Mouse (Mus musculus): ENCODE data around the gene Zkscan5. TPM values are rescaled to one million over a fixed set of nuclear protein-coding genes. Genes with fewer than 3 reads are reported as not detected.
"Not testable (repeated sequence)": the region's sequence is repeated elsewhere in the genome, so short reads cannot be mapped to it uniquely, and the experiment has no call there.

The Zkscan5 gene
- polyA plus RNA-seq, 1 experiment = 10.4 TPM

- TF ChIP-seq POLR2A (IDR thresholded peaks at IDR 0.05; ENCODE audit: low read depth, low read length) (no peak), CTCF (IDR thresholded peaks at IDR 0.05; ENCODE audit: borderline replicate concordance, insufficient read depth, low read length) (no peak)
- H3K4me3 ChIP-seq (ENCODE audit: insufficient read depth, low read length) = no peak overlapping the region
- no peak overlapping the region for H3K27ac ChIP-seq (ENCODE audit: insufficient read depth, low read length)
- no peaks in the 10 kb centered on the region for H3K4me1 ChIP-seq (ENCODE audit: control insufficient read depth, insufficient read depth, low read length)
These were observed 7.0 kb downstream of the Zkscan5 start for GRCm38 (mm10) chr5:145211340-145211739.

- H3K27ac ChIP-seq (ENCODE audit: insufficient read depth, low read length) = no peak overlapping the region
- H3K4me1 ChIP-seq (ENCODE audit: control insufficient read depth, insufficient read depth, low read length) = no peaks in the 10 kb centered on the region
- no peak overlapping the region for H3K4me3 ChIP-seq (ENCODE audit: insufficient read depth, low read length)
- TF ChIP-seq POLR2A (IDR thresholded peaks at IDR 0.05; ENCODE audit: low read depth, low read length) = no peak
- TF ChIP-seq CTCF (IDR thresholded peaks at IDR 0.05; ENCODE audit: borderline replicate concordance, insufficient read depth, low read length) = no peak
These were observed 7.9 kb downstream of the Zkscan5 start for GRCm38 (mm10) chr5:145212216-145212615.

DNA sequence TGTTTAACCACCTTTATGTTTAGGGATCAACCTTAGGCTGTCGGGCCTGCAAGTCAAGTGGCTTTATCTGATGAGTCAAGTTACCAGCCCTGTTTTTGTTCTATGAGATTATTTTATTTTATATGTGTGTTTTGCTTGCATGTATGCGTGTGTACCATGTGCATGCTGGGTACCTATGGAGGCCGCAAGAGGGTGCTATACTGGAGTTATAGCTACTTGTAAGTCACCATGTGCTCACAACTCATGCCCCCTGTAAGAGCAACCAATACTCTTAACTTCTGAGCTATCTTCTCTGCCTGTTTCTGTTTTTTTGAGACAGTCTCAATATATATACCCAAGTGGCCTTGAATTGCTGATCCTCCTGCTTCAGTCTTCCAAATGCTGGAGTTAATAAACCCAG lies 9.1 kb downstream of the Zkscan5 start:
- Histone ChIP-seq H3K4me3 (ENCODE audit: insufficient read depth, low read length) (no peak overlapping the region), H3K4me1 (ENCODE audit: control insufficient read depth, insufficient read depth, low read length) (no peaks in the 10 kb centered on the region), H3K27ac (ENCODE audit: insufficient read depth, low read length) (no peak overlapping the region)
- TF ChIP-seq POLR2A (IDR thresholded peaks at IDR 0.05; ENCODE audit: low read depth, low read length) (no peak), CTCF (IDR thresholded peaks at IDR 0.05; ENCODE audit: borderline replicate concordance, insufficient read depth, low read length) (no peak)

GRCm38 (mm10) chr5:145214679-145215078 lies 10.3 kb downstream of the Zkscan5 start:
- no peak for TF ChIP-seq CTCF (IDR thresholded peaks at IDR 0.05; ENCODE audit: borderline replicate concordance, insufficient read depth, low read length)
- TF ChIP-seq POLR2A (IDR thresholded peaks at IDR 0.05; ENCODE audit: low read depth, low read length) = no peak
- H3K27ac ChIP-seq (ENCODE audit: insufficient read depth, low read length) = no peak overlapping the region
- H3K4me3 ChIP-seq (ENCODE audit: insufficient read depth, low read length) = no peak overlapping the region
- no peaks in the 10 kb centered on the region for H3K4me1 ChIP-seq (ENCODE audit: control insufficient read depth, insufficient read depth, low read length)

GRCm38 (mm10) chr5:145217746-145218145 lies 13.4 kb downstream of the Zkscan5 start:
- H3K27ac ChIP-seq (ENCODE audit: insufficient read depth, low read length) = no peak overlapping the region
- H3K4me3 ChIP-seq (ENCODE audit: insufficient read depth, low read length) = no peak overlapping the region
- H3K4me1 ChIP-seq (ENCODE audit: control insufficient read depth, insufficient read depth, low read length) = no peaks in the 10 kb centered on the region
- no peak for TF ChIP-seq POLR2A (IDR thresholded peaks at IDR 0.05; ENCODE audit: low read depth, low read length)
- no peak for TF ChIP-seq CTCF (IDR thresholded peaks at IDR 0.05; ENCODE audit: borderline replicate concordance, insufficient read depth, low read length)

- Histone ChIP-seq H3K27ac (ENCODE audit: insufficient read depth, low read length) (no peak overlapping the region), H3K4me1 (ENCODE audit: control insufficient read depth, insufficient read depth, low read length) (no peaks in the 10 kb centered on the region), H3K4me3 (ENCODE audit: insufficient read depth, low read length) (no peak overlapping the region)
- TF ChIP-seq POLR2A (IDR thresholded peaks at IDR 0.05; ENCODE audit: low read depth, low read length) = no peak
- TF ChIP-seq CTCF (IDR thresholded peaks at IDR 0.05; ENCODE audit: borderline replicate concordance, insufficient read depth, low read length) = no peak
These were observed 13.8 kb downstream of the Zkscan5 start for GRCm38 (mm10) chr5:145218206-145218605.

GRCm38 (mm10) chr5:145218671-145219070 lies 14.3 kb downstream of the Zkscan5 start:
- no peak for TF ChIP-seq POLR2A (IDR thresholded peaks at IDR 0.05; ENCODE audit: low read depth, low read length)
- TF ChIP-seq CTCF (IDR thresholded peaks at IDR 0.05; ENCODE audit: borderline replicate concordance, insufficient read depth, low read length) = no peak
- no peaks in the 10 kb centered on the region for H3K4me1 ChIP-seq (ENCODE audit: control insufficient read depth, insufficient read depth, low read length)
- no peak overlapping the region for H3K27ac ChIP-seq (ENCODE audit: insufficient read depth, low read length)
- H3K4me3 ChIP-seq (ENCODE audit: insufficient read depth, low read length) = no peak overlapping the region

- no peak for TF ChIP-seq POLR2A (IDR thresholded peaks at IDR 0.05; ENCODE audit: low read depth, low read length)
- no peak for TF ChIP-seq CTCF (IDR thresholded peaks at IDR 0.05; ENCODE audit: borderline replicate concordance, insufficient read depth, low read length)
- Histone ChIP-seq H3K4me3 (ENCODE audit: insufficient read depth, low read length) (no peak overlapping the region), H3K4me1 (ENCODE audit: control insufficient read depth, insufficient read depth, low read length) (no peaks in the 10 kb centered on the region), H3K27ac (ENCODE audit: insufficient read depth, low read length) (no peak overlapping the region)
These were observed 15.6 kb downstream of the Zkscan5 start for GRCm38 (mm10) chr5:145219981-145220380.

GRCm38 (mm10) chr5:145222840-145223239 lies 18.5 kb downstream of the Zkscan5 start:
- Histone ChIP-seq H3K4me1 (ENCODE audit: control insufficient read depth, insufficient read depth, low read length) (no peaks in the 10 kb centered on the region), H3K4me3 (ENCODE audit: insufficient read depth, low read length) (no peak overlapping the region), H3K27ac (ENCODE audit: insufficient read depth, low read length) (no peak overlapping the region)
- TF ChIP-seq CTCF (IDR thresholded peaks at IDR 0.05; ENCODE audit: borderline replicate concordance, insufficient read depth, low read length) (no peak), POLR2A (IDR thresholded peaks at IDR 0.05; ENCODE audit: low read depth, low read length) (no peak)

GRCm38 (mm10) chr5:145223395-145223794 lies 19.0 kb downstream of the Zkscan5 start:
- no peak overlapping the region for H3K27ac ChIP-seq (ENCODE audit: insufficient read depth, low read length)
- no peak for TF ChIP-seq POLR2A (IDR thresholded peaks at IDR 0.05; ENCODE audit: low read depth, low read length)
- TF ChIP-seq CTCF (IDR thresholded peaks at IDR 0.05; ENCODE audit: borderline replicate concordance, insufficient read depth, low read length) = no peak
- H3K4me1 ChIP-seq (ENCODE audit: control insufficient read depth, insufficient read depth, low read length) = no peaks in the 10 kb centered on the region
- H3K4me3 ChIP-seq (ENCODE audit: insufficient read depth, low read length) = no peak overlapping the region

DNA sequence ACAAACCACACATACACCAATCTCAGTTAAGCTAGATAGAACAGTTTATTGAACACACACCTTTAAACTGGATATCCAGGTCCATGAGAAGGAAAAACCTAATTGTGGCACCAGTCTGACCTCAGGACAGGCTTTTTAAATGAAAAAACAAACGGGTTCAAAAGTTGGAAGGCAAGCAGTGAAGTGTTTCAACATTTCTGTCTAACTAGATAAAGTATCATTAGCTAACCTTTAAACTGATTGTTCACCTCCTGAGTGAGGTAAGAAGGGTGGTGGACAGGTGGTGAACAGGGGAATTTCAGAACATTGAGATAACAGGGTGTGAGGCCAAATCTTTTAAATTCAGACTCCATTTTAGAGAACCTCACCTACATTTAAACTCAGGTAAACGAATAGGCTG lies 22.1 kb downstream of the Zkscan5 start:
- H3K4me1 ChIP-seq (ENCODE audit: control insufficient read depth, insufficient read depth, low read length) = no peaks in the 10 kb centered on the region
- H3K4me3 ChIP-seq (ENCODE audit: insufficient read depth, low read length) = no peak overlapping the region
- no peak for TF ChIP-seq POLR2A (IDR thresholded peaks at IDR 0.05; ENCODE audit: low read depth, low read length)
- no peak for TF ChIP-seq CTCF (IDR thresholded peaks at IDR 0.05; ENCODE audit: borderline replicate concordance, insufficient read depth, low read length)
- no peak overlapping the region for H3K27ac ChIP-seq (ENCODE audit: insufficient read depth, low read length)

GRCm38 (mm10) chr5:145229283-145229682 lies 24.9 kb downstream of the Zkscan5 start:
- H3K4me1 ChIP-seq (ENCODE audit: control insufficient read depth, insufficient read depth, low read length); H3K27ac ChIP-seq (ENCODE audit: insufficient read depth, low read length); H3K4me3 ChIP-seq (ENCODE audit: insufficient read depth, low read length): not testable (repeated sequence)

Data from embryonic fibroblast, embryonic 13.5 days (primary cell).